Mouse (Mus musculus) megakaryocyte, embryonic 14.5 days (primary cell): ENCODE data around the gene Dhrs3.

Experiments used
- FLI1 ChIP-seq: IDR thresholded peaks from 2 replicates; pipeline ENCODE4 v1.6.1; 2012; ENCODE audit warnings: low read length, inconsistent platforms, mixed read lengths
- GATA1 ChIP-seq: IDR thresholded peaks from 3 replicates; pipeline ENCODE4 v1.6.1; 2012; ENCODE audit warnings: mixed read lengths, low read length, inconsistent platforms, borderline replicate concordance

GRCm38 (mm10) chr4:144889505-144890301 lies 2.9 kb upstream of the Dhrs3 start:
- TF ChIP-seq GATA1 (peak; percentile 90; the same call in 2 of the 3 replicates), FLI1 (peak; percentile 45; the same call in 1 of the 2 replicates)
